Mouse (Mus musculus): ENCODE measurements at regions not wholly inside any gene's neighbourhood (a gene's known extent, or its start where the extent isn't known, plus 50 kb on each side); places are given as distances from the start of the nearest gene placed in this dataset.

GRCm38 (mm10) chr8:93701391-93701790 lies 108.4 kb upstream of the Gnao1 start:
- no peak overlapping the region for H3K9ac ChIP-seq (ENCODE audit: low read depth, low read length, severe bottlenecking)
- no peak overlapping the region for H3K4me2 ChIP-seq (replicated peaks; ENCODE audit: low read depth, low read length, severe bottlenecking)
- no peak overlapping the region for H3K4me3 ChIP-seq (replicated peaks; ENCODE audit: low read length)
- DNase-seq (ENCODE audit: low spot score) (no peak), ATAC-seq (ENCODE audit: low FRiP score, low read depth) (no peak)
- H3K27ac ChIP-seq (replicated peaks; ENCODE audit: low read depth, low read length): no peak overlapping the region
- no peak for TF ChIP-seq POLR2A (IDR thresholded peaks at IDR 0.05; ENCODE audit: borderline replicate concordance, extremely low read depth, insufficient read depth, insufficient read length)
- no peaks in the 10 kb centered on the region for H3K4me1 ChIP-seq (ENCODE audit: control insufficient read depth, insufficient read depth, low read length)
- 64% methylated on average over 3 of the region's 3 CpGs for WGBS
- H3K36me3 ChIP-seq (ENCODE audit: control insufficient read depth, insufficient read depth, low read length): no peaks in the 10 kb centered on the region
- no peaks in the 10 kb centered on the region for H3K9me3 ChIP-seq (ENCODE audit: control insufficient read depth, low read length)
- H3K27me3 ChIP-seq (ENCODE audit: control insufficient read depth, insufficient read depth, low read length): no peaks in the 10 kb centered on the region

DNA sequence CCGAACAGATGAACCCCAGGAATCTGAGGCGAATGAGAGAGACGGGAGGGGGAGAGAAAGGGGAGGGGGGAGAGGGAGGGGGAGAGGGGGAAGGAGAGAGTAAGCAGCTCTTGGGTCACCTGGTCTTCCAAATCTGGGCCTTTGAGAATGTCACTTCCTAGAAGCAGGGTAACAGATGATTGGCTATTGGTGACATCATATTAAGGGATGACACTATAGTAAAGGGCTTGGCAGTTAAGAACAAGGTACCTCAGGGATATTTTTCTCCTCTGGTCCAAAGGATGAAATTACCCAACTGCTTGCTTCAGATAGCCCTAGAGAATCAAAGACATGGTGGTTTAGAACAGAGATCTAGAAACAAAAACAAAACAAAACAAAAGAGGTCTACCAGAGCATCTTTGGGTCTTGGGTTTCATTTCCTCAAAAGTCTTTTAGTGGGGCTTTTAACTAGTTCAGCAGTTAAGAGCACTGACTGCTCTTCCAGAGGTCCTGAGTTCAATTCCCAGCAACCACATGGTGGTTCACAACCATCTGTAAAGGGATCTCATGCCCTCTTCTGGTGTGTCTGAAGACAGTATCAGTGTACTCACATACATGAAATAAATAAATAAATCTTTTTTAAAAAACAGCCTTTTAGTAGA lies 97.6 kb upstream of the Gnao1 start:
- no peak overlapping the region for H3K9ac ChIP-seq (ENCODE audit: low read depth, low read length, severe bottlenecking)
- no peaks in the 10 kb centered on the region for H3K27me3 ChIP-seq (ENCODE audit: control insufficient read depth, insufficient read depth, low read length)
- H3K36me3 ChIP-seq (ENCODE audit: control insufficient read depth, insufficient read depth, low read length): no peaks in the 10 kb centered on the region
- no peak overlapping the region for H3K4me2 ChIP-seq (replicated peaks; ENCODE audit: low read depth, low read length, severe bottlenecking)
- H3K4me1 ChIP-seq (ENCODE audit: control insufficient read depth, insufficient read depth, low read length): no peaks in the 10 kb centered on the region
- ATAC-seq (ENCODE audit: low FRiP score, low read depth) (no peak), DNase-seq (ENCODE audit: low spot score) (no peak)
- no peak for TF ChIP-seq POLR2A (IDR thresholded peaks at IDR 0.05; ENCODE audit: borderline replicate concordance, extremely low read depth, insufficient read depth, insufficient read length)
- no peak overlapping the region for H3K4me3 ChIP-seq (replicated peaks; ENCODE audit: low read length)
- H3K9me3 ChIP-seq (ENCODE audit: control insufficient read depth, low read length): no peaks in the 10 kb centered on the region
- 89% methylated on average over 3 of the region's 3 CpGs for WGBS
- no peak overlapping the region for H3K27ac ChIP-seq (replicated peaks; ENCODE audit: low read depth, low read length)

GRCm38 (mm10) chr8:93713221-93713620 lies 96.5 kb upstream of the Gnao1 start:
- Histone ChIP-seq H3K27ac (replicated peaks; ENCODE audit: low read depth, low read length) (no peak overlapping the region), H3K9me3 (ENCODE audit: control insufficient read depth, low read length) (no peaks in the 10 kb centered on the region), H3K4me2 (replicated peaks; ENCODE audit: low read depth, low read length, severe bottlenecking) (no peak overlapping the region), H3K4me1 (ENCODE audit: control insufficient read depth, insufficient read depth, low read length) (no peaks in the 10 kb centered on the region), H3K9ac (ENCODE audit: low read depth, low read length, severe bottlenecking) (no peak overlapping the region), H3K27me3 (ENCODE audit: control insufficient read depth, insufficient read depth, low read length) (no peaks in the 10 kb centered on the region), H3K4me3 (replicated peaks; ENCODE audit: low read length) (no peak overlapping the region), H3K36me3 (ENCODE audit: control insufficient read depth, insufficient read depth, low read length) (no peaks in the 10 kb centered on the region)
- no peak for TF ChIP-seq POLR2A (IDR thresholded peaks at IDR 0.05; ENCODE audit: borderline replicate concordance, extremely low read depth, insufficient read depth, insufficient read length)
- ATAC-seq (ENCODE audit: low FRiP score, low read depth) (no peak), DNase-seq (ENCODE audit: low spot score) (no peak)
- WGBS: 81% methylated on average over 2 of the region's 2 CpGs

GRCm38 (mm10) chr8:93724896-93725489 lies 84.8 kb upstream of the Gnao1 start:
- Histone ChIP-seq H3K27ac (replicated peaks; ENCODE audit: low read depth, low read length) (no peak overlapping the region), H3K9ac (ENCODE audit: low read depth, low read length, severe bottlenecking) (no peak overlapping the region), H3K27me3 (ENCODE audit: control insufficient read depth, insufficient read depth, low read length) (no peaks in the 10 kb centered on the region), H3K36me3 (ENCODE audit: control insufficient read depth, insufficient read depth, low read length) (no peaks in the 10 kb centered on the region), H3K4me1 (ENCODE audit: control insufficient read depth, insufficient read depth, low read length) (no peaks in the 10 kb centered on the region), H3K4me2 (replicated peaks; ENCODE audit: low read depth, low read length, severe bottlenecking) (no peak overlapping the region), H3K4me3 (replicated peaks; ENCODE audit: low read length) (no peak overlapping the region), H3K9me3 (ENCODE audit: control insufficient read depth, low read length) (no peaks in the 10 kb centered on the region)
- ATAC-seq (ENCODE audit: low FRiP score, low read depth): no peak
- DNase-seq (ENCODE audit: low spot score): no peak
- WGBS: 57% methylated on average over 15 of the region's 15 CpGs
- TF ChIP-seq POLR2A (IDR thresholded peaks at IDR 0.05; ENCODE audit: borderline replicate concordance, extremely low read depth, insufficient read depth, insufficient read length): no peak

DNA sequence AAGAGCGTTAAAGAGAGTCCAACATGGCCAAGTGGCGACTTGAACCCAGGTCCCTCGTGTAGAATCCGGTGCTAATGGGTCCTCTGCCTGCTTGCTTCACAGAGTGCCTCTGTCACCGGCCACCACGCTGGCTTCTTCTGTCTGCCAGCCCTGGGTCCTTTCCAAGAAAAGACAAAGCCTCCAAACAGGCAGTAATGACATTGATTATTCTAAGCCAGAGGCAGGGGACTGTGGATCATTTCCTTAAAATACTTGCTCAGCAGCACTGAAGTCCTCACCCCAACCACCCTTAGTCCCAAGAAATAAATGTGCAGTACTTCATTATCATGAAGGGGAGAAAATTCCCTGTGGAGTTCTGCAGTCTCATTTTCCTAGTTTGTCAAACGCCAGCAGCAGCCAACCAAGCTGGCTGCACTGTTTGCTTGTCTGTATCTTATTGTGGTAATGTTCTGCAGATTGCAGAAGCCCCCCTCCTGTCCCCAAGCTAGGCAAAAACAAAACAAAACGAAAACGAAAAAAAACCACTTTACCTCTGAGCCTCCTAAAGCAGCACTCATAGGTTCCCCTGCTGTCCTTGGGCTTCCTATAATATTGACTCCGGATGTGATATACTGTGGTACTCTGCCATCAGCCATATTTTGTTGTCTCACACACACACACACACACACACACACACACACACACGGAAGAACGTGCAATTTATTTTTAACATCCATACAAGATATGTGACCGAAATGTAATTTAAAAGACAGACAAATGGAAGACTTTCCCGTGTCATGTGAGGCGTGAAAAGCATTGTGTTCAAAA lies 80.4 kb upstream of the Gnao1 start:
- H3K27ac ChIP-seq (replicated peaks; ENCODE audit: low read depth, low read length): no peak overlapping the region
- no peak for DNase-seq (ENCODE audit: low spot score)
- WGBS: 84% methylated on average over 15 of the region's 15 CpGs
- H3K9me3 ChIP-seq (ENCODE audit: control insufficient read depth, low read length): no peaks in the 10 kb centered on the region
- H3K4me3 ChIP-seq (replicated peaks; ENCODE audit: low read length): no peak overlapping the region
- no peak overlapping the region for H3K9ac ChIP-seq (ENCODE audit: low read depth, low read length, severe bottlenecking)
- H3K4me2 ChIP-seq (replicated peaks; ENCODE audit: low read depth, low read length, severe bottlenecking): no peak overlapping the region
- H3K4me1 ChIP-seq (ENCODE audit: control insufficient read depth, insufficient read depth, low read length): no peaks in the 10 kb centered on the region
- TF ChIP-seq POLR2A (IDR thresholded peaks at IDR 0.05; ENCODE audit: borderline replicate concordance, extremely low read depth, insufficient read depth, insufficient read length): no peak
- no peak for ATAC-seq (ENCODE audit: low FRiP score, low read depth)
- H3K36me3 ChIP-seq (ENCODE audit: control insufficient read depth, insufficient read depth, low read length): no peaks in the 10 kb centered on the region
- H3K27me3 ChIP-seq (ENCODE audit: control insufficient read depth, insufficient read depth, low read length): no peaks in the 10 kb centered on the region
